Mouse (Mus musculus) kidney, adult 2 months (tissue): ENCODE measurements around the gene Map3k1.

Experiments
- CTCF ChIP-seq: fragments of 200-500 bp; conservative IDR thresholded peaks from 2 replicates; pipeline ENCODE4 v1.5.1; 2011; ENCODE audit warnings: low read depth, mild to moderate bottlenecking, control low read depth, low read length, moderate library complexity, mixed read lengths; ENCODE audit not compliant: insufficient read depth, insufficient read length
- POLR2A ChIP-seq: fragments of 200-500 bp; IDR thresholded peaks from one replicate; pipeline ENCODE4 v1.6.1; 2011; ENCODE audit warnings: low read depth, low read length, control low read depth

DNA sequence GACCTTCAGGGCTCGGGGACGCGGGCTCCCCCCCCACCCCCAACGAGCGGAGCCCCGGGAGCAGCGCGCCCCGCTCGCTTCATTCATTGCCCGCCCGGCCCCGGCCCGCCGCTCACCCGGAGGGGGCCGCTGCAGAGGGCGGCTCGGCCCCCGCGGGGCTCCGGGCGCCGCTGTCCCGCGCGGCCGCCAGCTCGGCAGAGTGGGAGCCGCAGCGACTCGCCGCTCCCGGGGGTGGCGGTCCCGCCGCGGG is 481 bp downstream of the Map3k1 start:
- no peak for TF ChIP-seq POLR2A
- TF ChIP-seq CTCF: no peak
